Mouse (Mus musculus) adrenal gland, postnatal 10 days (tissue): Measurements from ENCODE around the gene Arfgef3. TPM values are rescaled to one million over a fixed set of nuclear protein-coding genes. Genes with fewer than 3 reads are reported as not detected.
"Not testable (repeated sequence)": the region's sequence is repeated elsewhere in the genome, so short reads cannot be mapped to it uniquely, and the experiment has no call there.

Source experiments
- DNase-seq: peaks from one replicate; pipeline ENCODE4 v3.0.0; 2021; ENCODE audit warnings: mixed read lengths
- total RNA-seq, 2 experiments: library from RNA; stranded (reverse); gene quantifications; 2 replicates each; pipeline ENCODE4 v1.2.3; 2021

The Arfgef3 gene
- total RNA-seq, 2 experiments from 2014 or later = 4.9 to 6.6 TPM

GRCm38 (mm10) chr10:18681385-18681954 is 62.3 kb downstream of the Arfgef3 start:
- DNase-seq = no peak

- DNase-seq = no peak
Observed at GRCm38 (mm10) chr10:18680661-18681384, 62.9 kb downstream of the Arfgef3 start.

- no peak for DNase-seq
Observed at GRCm38 (mm10) chr10:18678836-18679235, 64.9 kb downstream of the Arfgef3 start.

- DNase-seq = no peak
Observed at GRCm38 (mm10) chr10:18664794-18665193, 79.0 kb downstream of the Arfgef3 start.

GRCm38 (mm10) chr10:18664016-18664415 is 79.7 kb downstream of the Arfgef3 start:
- no peak for DNase-seq

GRCm38 (mm10) chr10:18661606-18662220 is 82.0 kb downstream of the Arfgef3 start:
- no peak for DNase-seq

GRCm38 (mm10) chr10:18660998-18661397 is 82.8 kb downstream of the Arfgef3 start:
- DNase-seq = no peak

GRCm38 (mm10) chr10:18657588-18657987 is 86.2 kb downstream of the Arfgef3 start:
- DNase-seq = no peak

- no peak for DNase-seq
Observed at GRCm38 (mm10) chr10:18647069-18647468, 96.7 kb downstream of the Arfgef3 start.

- DNase-seq = no peak
Observed at GRCm38 (mm10) chr10:18646035-18646434, 97.7 kb downstream of the Arfgef3 start.

GRCm38 (mm10) chr10:18644346-18644745 is 99.4 kb downstream of the Arfgef3 start:
- no peak for DNase-seq

GRCm38 (mm10) chr10:18643506-18643905 is 100.2 kb downstream of the Arfgef3 start:
- DNase-seq = peak; percentile 46

GRCm38 (mm10) chr10:18642854-18643253 is 100.9 kb downstream of the Arfgef3 start:
- DNase-seq = no peak

GRCm38 (mm10) chr10:18640596-18640995 is 103.2 kb downstream of the Arfgef3 start:
- no peak for DNase-seq

GRCm38 (mm10) chr10:18635450-18635849 is 108.3 kb downstream of the Arfgef3 start:
- DNase-seq = no peak

GRCm38 (mm10) chr10:18634405-18634985 is 109.3 kb downstream of the Arfgef3 start:
- DNase-seq = peak; percentile 20

GRCm38 (mm10) chr10:18630498-18630897 is 113.3 kb downstream of the Arfgef3 start:
- DNase-seq = no peak

GRCm38 (mm10) chr10:18627530-18627929 is 116.2 kb downstream of the Arfgef3 start:
- DNase-seq = no peak

- no peak for DNase-seq
Observed at GRCm38 (mm10) chr10:18612796-18613195, 131.0 kb downstream of the Arfgef3 start.

GRCm38 (mm10) chr10:18604827-18605535 is 138.8 kb downstream of the Arfgef3 start:
- DNase-seq = not testable (repeated sequence)

GRCm38 (mm10) chr10:18602030-18602429 is 141.7 kb downstream of the Arfgef3 start:
- peak; percentile 86 for DNase-seq

GRCm38 (mm10) chr10:18597601-18598000 is 146.1 kb downstream of the Arfgef3 start:
- DNase-seq = no peak
